Mouse (Mus musculus): ENCODE results near the gene Slc13a4. TPM values are rescaled to one million over a fixed set of nuclear protein-coding genes. Genes with fewer than 3 reads are reported as not detected.

The Slc13a4 gene
- polyA plus RNA-seq, 1 experiment from 2014 or later = 0.15 TPM

DNA sequence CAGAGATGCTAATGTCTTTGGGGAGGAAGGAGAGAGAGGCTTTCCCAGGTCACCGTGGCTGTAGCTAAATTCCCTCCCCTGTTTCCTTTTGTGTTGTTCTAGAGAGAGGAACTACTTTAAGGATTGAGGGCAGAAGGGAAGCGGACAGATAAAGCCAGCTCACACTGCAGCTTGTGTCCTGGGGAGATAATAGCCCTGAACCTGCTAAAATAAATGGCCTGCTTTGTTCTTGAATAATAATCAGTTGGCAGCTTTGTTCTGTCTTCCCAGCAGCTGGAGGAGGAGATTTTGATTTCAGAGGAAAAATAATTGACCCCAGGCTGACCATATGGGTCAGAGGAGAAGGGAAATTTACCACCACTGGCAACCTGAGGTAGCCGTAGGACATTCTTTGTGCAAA, 30.7 kb upstream of the Slc13a4 start:
- no peak for DNase-seq (ENCODE audit: low spot score)
- H3K36me3 ChIP-seq (ENCODE audit: control insufficient read depth, insufficient read depth, low read length) = no peaks in the 10 kb centered on the region
- H3K4me1 ChIP-seq (replicated peaks; ENCODE audit: control insufficient read depth, insufficient read depth, low read length) = peaks cover 6% of the 10 kb centered on the region
- H3K9ac ChIP-seq (ENCODE audit: low read length) = no peak overlapping the region
- 9% methylated on average over 3 of the region's 3 CpGs for WGBS
- no peaks in the 10 kb centered on the region for H3K27me3 ChIP-seq (ENCODE audit: control insufficient read depth, insufficient read depth, low read length)
- H3K4me2 ChIP-seq (ENCODE audit: low read depth, low read length, severe bottlenecking) = no peak overlapping the region
- H3K9me3 ChIP-seq (ENCODE audit: control insufficient read depth, low read length) = no peaks in the 10 kb centered on the region
- ATAC-seq (replicated peaks; ENCODE audit: low FRiP score) = no peak
- no peak overlapping the region for H3K27ac ChIP-seq (ENCODE audit: low read depth, low read length)
- H3K4me3 ChIP-seq (ENCODE audit: low read depth, low read length) = no peak overlapping the region

DNA sequence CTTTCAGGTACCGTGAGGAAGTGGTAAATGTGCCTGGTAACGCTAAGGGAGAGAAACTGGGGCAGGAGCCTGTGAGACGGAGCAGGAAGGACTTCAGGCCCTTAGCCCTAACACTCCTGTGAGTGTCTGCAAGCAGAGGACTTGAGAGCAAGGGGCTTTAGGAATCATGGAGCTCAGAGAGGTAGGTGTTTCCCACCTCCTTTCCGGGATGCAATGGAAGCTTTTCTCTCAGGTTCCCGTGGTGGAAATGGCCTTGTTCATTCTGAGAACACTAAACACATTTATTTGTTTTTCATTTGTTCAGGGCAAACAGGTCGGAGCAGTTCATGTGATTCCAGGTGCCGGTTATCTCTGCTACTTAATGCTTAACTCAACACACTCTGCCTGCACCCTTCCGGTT, 29.9 kb upstream of the Slc13a4 start:
- ATAC-seq (replicated peaks; ENCODE audit: low FRiP score) (no peak), DNase-seq (ENCODE audit: low spot score) (no peak)
- WGBS = 75% methylated on average over 8 of the region's 8 CpGs
- H3K9ac ChIP-seq (ENCODE audit: low read length) = no peak overlapping the region
- H3K4me2 ChIP-seq (ENCODE audit: low read depth, low read length, severe bottlenecking) = no peak overlapping the region
- H3K27ac ChIP-seq (ENCODE audit: low read depth, low read length) = no peak overlapping the region
- H3K4me3 ChIP-seq (ENCODE audit: low read depth, low read length) = no peak overlapping the region
- H3K27me3 ChIP-seq (ENCODE audit: control insufficient read depth, insufficient read depth, low read length) = no peaks in the 10 kb centered on the region
- H3K4me1 ChIP-seq (replicated peaks; ENCODE audit: control insufficient read depth, insufficient read depth, low read length) = peaks cover 6% of the 10 kb centered on the region
- H3K9me3 ChIP-seq (ENCODE audit: control insufficient read depth, low read length) = no peaks in the 10 kb centered on the region
- no peaks in the 10 kb centered on the region for H3K36me3 ChIP-seq (ENCODE audit: control insufficient read depth, insufficient read depth, low read length)

- Histone ChIP-seq H3K4me3 (ENCODE audit: low read depth, low read length) (no peak overlapping the region), H3K9ac (ENCODE audit: low read length) (no peak overlapping the region), H3K36me3 (ENCODE audit: control insufficient read depth, insufficient read depth, low read length) (no peaks in the 10 kb centered on the region), H3K27ac (ENCODE audit: low read depth, low read length) (no peak overlapping the region), H3K4me1 (replicated peaks; ENCODE audit: control insufficient read depth, insufficient read depth, low read length) (peaks cover 6% of the 10 kb centered on the region), H3K4me2 (ENCODE audit: low read depth, low read length, severe bottlenecking) (no peak overlapping the region), H3K27me3 (ENCODE audit: control insufficient read depth, insufficient read depth, low read length) (no peaks in the 10 kb centered on the region), H3K9me3 (ENCODE audit: control insufficient read depth, low read length) (no peaks in the 10 kb centered on the region)
- DNase-seq (ENCODE audit: low spot score) (no peak), ATAC-seq (replicated peaks; ENCODE audit: low FRiP score) (no peak)
- WGBS = 78% methylated on average over 5 of the region's 5 CpGs
Observed at GRCm38 (mm10) chr6:35335452-35335851, 27.5 kb upstream of the Slc13a4 start.

- DNase-seq (ENCODE audit: low spot score) (no peak), ATAC-seq (replicated peaks; ENCODE audit: low FRiP score) (no peak)
- H3K4me3 ChIP-seq (ENCODE audit: low read depth, low read length) = no peak overlapping the region
- H3K4me2 ChIP-seq (ENCODE audit: low read depth, low read length, severe bottlenecking) = no peak overlapping the region
- peaks cover 6% of the 10 kb centered on the region for H3K4me1 ChIP-seq (replicated peaks; ENCODE audit: control insufficient read depth, insufficient read depth, low read length)
- no peaks in the 10 kb centered on the region for H3K9me3 ChIP-seq (ENCODE audit: control insufficient read depth, low read length)
- H3K27me3 ChIP-seq (ENCODE audit: control insufficient read depth, insufficient read depth, low read length) = no peaks in the 10 kb centered on the region
- no peak overlapping the region for H3K27ac ChIP-seq (ENCODE audit: low read depth, low read length)
- 80% methylated on average over 4 of the region's 4 CpGs for WGBS
- H3K9ac ChIP-seq (ENCODE audit: low read length) = no peak overlapping the region
- H3K36me3 ChIP-seq (ENCODE audit: control insufficient read depth, insufficient read depth, low read length) = no peaks in the 10 kb centered on the region
Observed at GRCm38 (mm10) chr6:35334278-35334677, 26.3 kb upstream of the Slc13a4 start.

- DNase-seq (ENCODE audit: low spot score) = no peak
- Histone ChIP-seq H3K27me3 (ENCODE audit: control insufficient read depth, insufficient read depth, low read length) (no peaks in the 10 kb centered on the region), H3K27ac (ENCODE audit: low read depth, low read length) (no peak overlapping the region), H3K9me3 (ENCODE audit: control insufficient read depth, low read length) (no peaks in the 10 kb centered on the region), H3K4me1 (replicated peaks; ENCODE audit: control insufficient read depth, insufficient read depth, low read length) (peaks cover 3% of the 10 kb centered on the region), H3K9ac (ENCODE audit: low read length) (no peak overlapping the region), H3K4me3 (ENCODE audit: low read depth, low read length) (no peak overlapping the region), H3K4me2 (ENCODE audit: low read depth, low read length, severe bottlenecking) (no peak overlapping the region), H3K36me3 (ENCODE audit: control insufficient read depth, insufficient read depth, low read length) (no peaks in the 10 kb centered on the region)
- 6% methylated on average over 3 of the region's 3 CpGs for WGBS
- no peak for ATAC-seq (replicated peaks; ENCODE audit: low FRiP score)
Observed at GRCm38 (mm10) chr6:35333632-35334031, 25.7 kb upstream of the Slc13a4 start.

DNA sequence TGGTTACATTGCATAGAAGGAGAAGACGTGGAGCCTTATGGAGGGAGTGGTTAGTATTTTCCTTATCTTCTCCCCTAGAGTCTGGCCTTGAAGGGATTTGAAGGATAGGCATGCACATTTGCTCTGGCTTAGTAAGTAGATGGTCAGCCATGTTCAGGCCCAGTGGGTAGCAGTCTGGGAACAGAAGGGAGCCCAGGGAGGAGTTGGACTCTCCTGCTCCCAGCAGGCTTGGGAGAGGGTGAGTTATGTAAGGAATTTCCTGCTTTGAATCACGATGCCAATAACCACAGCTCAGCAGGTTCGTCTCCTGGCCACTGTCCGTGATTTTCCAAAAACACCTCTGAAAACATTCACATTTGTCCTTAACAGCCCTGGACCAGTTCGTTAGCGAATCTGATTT, 22.9 kb upstream of the Slc13a4 start:
- Histone ChIP-seq H3K36me3 (ENCODE audit: control insufficient read depth, insufficient read depth, low read length) (no peaks in the 10 kb centered on the region), H3K4me1 (replicated peaks; ENCODE audit: control insufficient read depth, insufficient read depth, low read length) (no peaks in the 10 kb centered on the region), H3K4me2 (ENCODE audit: low read depth, low read length, severe bottlenecking) (no peak overlapping the region), H3K9me3 (ENCODE audit: control insufficient read depth, low read length) (no peaks in the 10 kb centered on the region), H3K4me3 (ENCODE audit: low read depth, low read length) (no peak overlapping the region), H3K9ac (ENCODE audit: low read length) (no peak overlapping the region), H3K27me3 (ENCODE audit: control insufficient read depth, insufficient read depth, low read length) (no peaks in the 10 kb centered on the region), H3K27ac (ENCODE audit: low read depth, low read length) (no peak overlapping the region)
- ATAC-seq (replicated peaks; ENCODE audit: low FRiP score) (no peak), DNase-seq (ENCODE audit: low spot score) (no peak)
- WGBS = 55% methylated on average over 6 of the region's 6 CpGs

GRCm38 (mm10) chr6:35329956-35330355, 22.0 kb upstream of the Slc13a4 start:
- H3K4me3 ChIP-seq (ENCODE audit: low read depth, low read length) = no peak overlapping the region
- no peaks in the 10 kb centered on the region for H3K9me3 ChIP-seq (ENCODE audit: control insufficient read depth, low read length)
- H3K36me3 ChIP-seq (ENCODE audit: control insufficient read depth, insufficient read depth, low read length) = no peaks in the 10 kb centered on the region
- no peaks in the 10 kb centered on the region for H3K27me3 ChIP-seq (ENCODE audit: control insufficient read depth, insufficient read depth, low read length)
- DNase-seq (ENCODE audit: low spot score) = no peak
- ATAC-seq (replicated peaks; ENCODE audit: low FRiP score) = no peak
- H3K4me2 ChIP-seq (ENCODE audit: low read depth, low read length, severe bottlenecking) = no peak overlapping the region
- H3K27ac ChIP-seq (ENCODE audit: low read depth, low read length) = no peak overlapping the region
- no peak overlapping the region for H3K9ac ChIP-seq (ENCODE audit: low read length)
- 94% methylated on average over 12 of the region's 12 CpGs for WGBS
- no peaks in the 10 kb centered on the region for H3K4me1 ChIP-seq (replicated peaks; ENCODE audit: control insufficient read depth, insufficient read depth, low read length)

- WGBS = 93% methylated on average over 9 of the region's 9 CpGs
- H3K4me2 ChIP-seq (ENCODE audit: low read depth, low read length, severe bottlenecking) = no peak within 1 kb of the TSS
- H3K4me1 ChIP-seq (replicated peaks; ENCODE audit: control insufficient read depth, insufficient read depth, low read length) = no peaks in the 10 kb centered on the region
- no peak within 1 kb of the TSS for H3K9ac ChIP-seq (ENCODE audit: low read length)
- H3K27ac ChIP-seq (ENCODE audit: low read depth, low read length) = no peak within 1 kb of the TSS
- no peaks in the 10 kb centered on the region for H3K9me3 ChIP-seq (ENCODE audit: control insufficient read depth, low read length)
- H3K27me3 ChIP-seq (ENCODE audit: control insufficient read depth, insufficient read depth, low read length) = no peaks in the 10 kb centered on the region
- no peak within 1 kb of the TSS for H3K4me3 ChIP-seq (ENCODE audit: low read depth, low read length)
- ATAC-seq (replicated peaks; ENCODE audit: low FRiP score) = no peak
- no peak for DNase-seq (ENCODE audit: low spot score)
- H3K36me3 ChIP-seq (ENCODE audit: control insufficient read depth, insufficient read depth, low read length) = no peaks in the 10 kb centered on the region
Observed at GRCm38 (mm10) chr6:35326111-35326515, 18.2 kb upstream of the Slc13a4 start, which contains the start of gene Fam180a. Fam180a (minus strand) TSS chr6:35326141.

GRCm38 (mm10) chr6:35324306-35324705, 16.4 kb upstream of the Slc13a4 start:
- 87% methylated on average over 9 of the region's 9 CpGs for WGBS
- no peak for DNase-seq (ENCODE audit: low spot score)
- ATAC-seq (replicated peaks; ENCODE audit: low FRiP score) = no peak
- H3K27ac ChIP-seq (ENCODE audit: low read depth, low read length) = no peak overlapping the region
- H3K9ac ChIP-seq (ENCODE audit: low read length) = no peak overlapping the region
- H3K4me3 ChIP-seq (ENCODE audit: low read depth, low read length) = no peak overlapping the region
- H3K27me3 ChIP-seq (ENCODE audit: control insufficient read depth, insufficient read depth, low read length) = no peaks in the 10 kb centered on the region
- no peaks in the 10 kb centered on the region for H3K36me3 ChIP-seq (ENCODE audit: control insufficient read depth, insufficient read depth, low read length)
- no peaks in the 10 kb centered on the region for H3K4me1 ChIP-seq (replicated peaks; ENCODE audit: control insufficient read depth, insufficient read depth, low read length)
- H3K9me3 ChIP-seq (ENCODE audit: control insufficient read depth, low read length) = no peaks in the 10 kb centered on the region
- no peak overlapping the region for H3K4me2 ChIP-seq (ENCODE audit: low read depth, low read length, severe bottlenecking)

All from forebrain, embryonic 11.5 days (tissue).